Mouse (Mus musculus) retina, postnatal 7 days (tissue): Measurements from ENCODE around the gene Il2ra.
"Not testable (repeated sequence)": the region's sequence is repeated elsewhere in the genome, so short reads cannot be mapped to it uniquely, and the experiment has no call there.

Source experiments
- DNase-seq: peaks from one replicate; pipeline ENCODE4 v3.0.0-alpha.2; 2012; ENCODE audit warnings: low read depth, low spot score

The Il2ra gene

GRCm38 (mm10) chr2:11705201-11706025 lies 62.8 kb downstream of the Il2ra start, which contains the start of gene Il15ra:
Il15ra (plus strand) TSS chr2:11705290.
- no peak for DNase-seq

- no peak for DNase-seq
Measured at GRCm38 (mm10) chr2:11706030-11706745, 63.6 kb downstream of the Il2ra start.

- no peak for DNase-seq
Measured at GRCm38 (mm10) chr2:11706746-11707065, 64.1 kb downstream of the Il2ra start.

- no peak for DNase-seq
Measured at GRCm38 (mm10) chr2:11708538-11708937, 65.9 kb downstream of the Il2ra start.

GRCm38 (mm10) chr2:11710101-11710500 lies 67.5 kb downstream of the Il2ra start:
- not testable (repeated sequence) for DNase-seq

- no peak for DNase-seq
Measured at GRCm38 (mm10) chr2:11712483-11712990, 69.9 kb downstream of the Il2ra start.

- DNase-seq, result no peak
Measured at GRCm38 (mm10) chr2:11713021-11713420, 70.4 kb downstream of the Il2ra start.

- DNase-seq, result no peak
Measured at GRCm38 (mm10) chr2:11714535-11714934, 71.9 kb downstream of the Il2ra start.

GRCm38 (mm10) chr2:11718573-11718972 lies 76.0 kb downstream of the Il2ra start:
- DNase-seq, result no peak

- DNase-seq, result no peak
Measured at GRCm38 (mm10) chr2:11722564-11722963, 80.0 kb downstream of the Il2ra start.

- no peak for DNase-seq
Measured at GRCm38 (mm10) chr2:11727574-11727973, 85.0 kb downstream of the Il2ra start.

- DNase-seq, result no peak
Measured at GRCm38 (mm10) chr2:11729091-11729490, 86.5 kb downstream of the Il2ra start.

GRCm38 (mm10) chr2:11732978-11733377 lies 90.4 kb downstream of the Il2ra start:
- DNase-seq, result no peak

GRCm38 (mm10) chr2:11735853-11736252 lies 93.2 kb downstream of the Il2ra start:
- DNase-seq, result no peak

GRCm38 (mm10) chr2:11738794-11739193 lies 96.2 kb downstream of the Il2ra start:
- no peak for DNase-seq

GRCm38 (mm10) chr2:11739516-11740051 lies 97.0 kb downstream of the Il2ra start:
- DNase-seq, result no peak
